Mouse (Mus musculus) T-helper 1 cell (primary cell): ENCODE results near the gene Gm9913.

Experiments used
- in situ Hi-C: fragments of 300-600 bp; cut with MboI, MseI; formaldehyde crosslinking; loops from one replicate; pipeline ENCODE4 v1.15.1; 2025; ENCODE audit warnings: high pct_unique_total_duplicates

Gene Gm9913

DNA sequence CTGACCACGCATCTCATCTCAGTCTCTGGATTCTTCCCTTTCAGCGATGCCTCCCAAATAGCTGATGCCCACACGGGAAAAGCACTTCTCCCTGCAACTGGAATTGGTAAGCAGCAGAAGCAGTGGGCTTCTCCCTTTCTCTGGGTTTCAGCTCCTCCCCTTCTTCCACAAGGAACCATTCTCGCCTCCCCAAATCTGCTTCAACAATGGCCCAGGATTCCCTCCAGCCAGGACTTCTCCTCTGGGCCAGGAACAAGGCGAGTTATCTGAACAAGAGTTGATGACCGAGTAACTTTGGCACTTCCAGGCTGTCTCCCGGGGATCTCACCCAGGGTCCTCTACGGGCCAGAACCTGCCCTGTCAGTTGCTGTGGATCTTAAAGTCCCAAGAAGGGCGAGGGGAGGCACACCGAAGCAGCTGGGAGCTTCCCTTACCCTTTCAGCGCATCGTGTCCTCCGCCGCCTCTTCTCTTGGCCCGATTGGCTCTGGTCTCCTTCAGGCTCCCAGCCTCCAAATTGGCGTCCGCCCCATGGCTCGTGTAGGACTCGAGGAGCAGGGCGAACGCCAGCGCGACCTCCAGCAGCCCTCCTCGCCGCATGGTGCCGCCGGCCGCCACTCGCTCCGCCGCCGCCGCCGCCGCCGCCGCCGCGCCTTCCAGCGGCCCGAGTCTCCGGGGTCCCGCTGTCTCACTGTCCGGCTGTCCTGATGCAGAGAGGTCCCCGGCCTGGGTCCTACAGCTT lies at the start of gene Gm9913:
TSS of gene Gm9913 (plus strand) at position 84 of the 740 bp plus-strand sequence.
- in situ Hi-C loops: loop anchor here (5.0 kb wide), 1 partner anchor 83 kb away; no protein-coding TSS in a partner anchor

DNA sequence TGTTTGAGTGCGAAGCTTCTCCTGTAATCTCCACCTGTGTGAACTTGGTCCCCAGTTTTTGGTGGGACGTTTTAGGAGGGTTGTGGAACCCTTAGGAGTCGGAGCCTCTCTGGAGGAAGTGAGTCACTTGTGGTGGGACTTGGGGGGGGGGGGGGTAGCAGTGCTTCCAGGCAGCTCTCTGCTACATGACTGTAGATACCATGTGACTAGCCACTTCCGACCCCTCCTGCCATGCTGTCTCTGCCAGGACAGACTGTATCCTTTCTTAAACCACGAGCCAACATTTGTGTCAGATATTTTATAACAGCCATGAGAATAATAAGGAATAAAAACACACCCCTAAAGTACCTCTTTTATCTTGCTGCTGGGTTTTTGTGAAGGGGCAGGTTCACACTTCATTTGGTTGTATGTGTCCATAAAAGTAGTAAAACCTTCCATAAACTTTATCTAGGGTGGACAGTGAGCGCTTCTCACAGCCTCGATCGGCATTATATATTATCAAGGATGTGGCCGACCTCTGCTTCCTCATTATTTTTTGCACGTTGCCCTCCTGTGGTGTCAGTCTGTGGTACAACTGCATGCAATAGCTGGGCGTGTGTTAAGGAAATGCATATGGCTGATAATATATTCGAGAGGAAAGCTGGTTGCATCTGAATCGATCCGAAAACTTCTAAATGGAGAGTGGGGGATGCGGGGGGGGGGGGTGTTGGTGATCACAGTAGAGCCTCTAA lies 48.7 kb upstream of the Gm9913 start:
- in situ Hi-C loops: no loop called here

DNA sequence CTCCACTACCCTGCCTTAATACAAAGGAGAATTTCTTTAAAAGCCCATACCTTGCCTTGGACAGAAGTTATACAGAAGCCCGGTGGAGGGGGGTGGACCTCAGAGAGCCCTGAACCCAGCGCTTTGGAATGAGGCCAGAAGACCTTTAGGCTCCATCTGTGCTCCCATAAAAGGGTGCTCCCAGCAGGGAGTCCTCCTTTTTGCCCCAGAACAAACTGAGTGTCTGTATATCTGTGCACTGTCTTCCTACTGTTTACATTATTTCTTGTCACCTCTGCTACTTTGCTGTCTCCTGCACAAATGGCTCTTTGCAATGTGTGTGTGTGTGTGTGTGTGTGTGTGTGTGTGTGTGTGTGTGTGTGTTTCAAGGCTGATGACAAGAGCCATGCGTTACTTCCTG lies 45.8 kb upstream of the Gm9913 start:
- in situ Hi-C loops: no loop called here

DNA sequence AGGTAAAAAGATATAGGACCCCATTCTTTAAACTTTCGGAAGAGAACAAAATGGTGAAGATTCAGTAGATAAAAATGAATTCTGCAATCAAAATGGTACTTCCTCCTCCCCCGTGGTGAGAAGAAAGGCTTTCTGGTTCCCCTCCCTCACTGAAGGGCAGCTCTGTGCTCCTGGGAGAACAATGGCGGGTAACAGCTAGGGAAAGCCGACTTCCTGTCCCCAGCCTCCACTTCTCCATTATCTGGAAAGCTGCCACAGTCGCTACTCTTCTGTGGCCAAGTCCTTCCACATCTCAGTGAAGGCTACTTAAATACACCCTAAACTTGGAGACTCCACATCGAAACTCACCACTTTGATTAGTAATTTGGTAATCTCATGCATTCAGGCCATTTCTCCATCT lies 40.9 kb upstream of the Gm9913 start:
- in situ Hi-C loops: no loop called here

DNA sequence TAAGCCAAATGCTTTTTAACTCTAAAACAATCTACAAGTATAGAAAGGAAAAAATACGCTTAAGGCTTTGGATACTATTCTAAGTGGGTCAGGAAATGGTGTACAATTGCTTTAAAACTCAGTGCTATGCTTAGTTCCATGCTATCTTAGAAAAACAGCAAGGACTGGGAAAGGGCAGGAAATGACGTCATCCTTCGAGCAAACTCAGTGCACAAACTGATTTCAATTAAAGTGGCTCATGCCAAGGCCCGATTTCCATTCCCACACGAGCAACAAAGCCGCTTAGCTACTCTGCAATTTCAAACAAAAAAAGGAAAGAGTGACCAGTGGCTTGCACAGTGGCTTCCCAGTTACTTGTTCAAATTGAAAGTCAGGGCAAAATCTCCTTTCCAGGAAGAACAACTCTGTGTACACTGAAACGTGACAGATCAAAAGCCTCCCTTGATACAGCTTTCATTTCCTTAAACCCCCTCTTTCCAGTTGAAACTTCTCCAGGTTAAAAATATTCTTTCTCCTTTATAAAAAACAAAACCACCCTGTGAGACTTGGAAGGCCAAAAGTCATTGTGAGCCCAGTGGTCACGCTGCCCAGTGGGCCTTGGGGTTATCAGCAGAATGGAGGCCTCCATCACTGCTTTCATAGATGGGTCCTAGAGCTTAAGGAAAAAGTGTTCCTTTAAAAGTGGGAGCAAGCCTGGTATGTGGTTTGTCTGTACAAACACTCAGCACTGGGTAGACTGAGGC lies 34.2 kb upstream of the Gm9913 start:
- in situ Hi-C loops: no loop called here

DNA sequence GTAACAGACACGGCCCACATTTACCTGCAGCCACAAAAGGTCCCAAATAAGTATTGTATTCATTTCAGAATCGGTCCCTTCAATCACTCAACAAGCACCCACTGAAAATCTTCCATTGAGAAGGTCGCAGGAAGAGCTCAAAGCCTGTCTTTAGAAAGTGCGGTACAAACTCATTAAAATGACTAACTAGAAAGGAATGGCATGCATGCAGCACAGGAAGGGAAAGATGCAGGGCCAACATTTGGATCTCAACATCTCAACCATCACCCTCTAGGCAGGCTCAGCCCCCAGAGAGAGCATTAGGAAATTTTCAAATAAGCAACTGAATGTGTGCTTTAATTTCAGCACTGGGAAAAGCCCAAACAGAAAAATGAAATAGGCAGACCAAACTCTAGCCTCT lies 33.2 kb upstream of the Gm9913 start:
- in situ Hi-C loops: no loop called here

DNA sequence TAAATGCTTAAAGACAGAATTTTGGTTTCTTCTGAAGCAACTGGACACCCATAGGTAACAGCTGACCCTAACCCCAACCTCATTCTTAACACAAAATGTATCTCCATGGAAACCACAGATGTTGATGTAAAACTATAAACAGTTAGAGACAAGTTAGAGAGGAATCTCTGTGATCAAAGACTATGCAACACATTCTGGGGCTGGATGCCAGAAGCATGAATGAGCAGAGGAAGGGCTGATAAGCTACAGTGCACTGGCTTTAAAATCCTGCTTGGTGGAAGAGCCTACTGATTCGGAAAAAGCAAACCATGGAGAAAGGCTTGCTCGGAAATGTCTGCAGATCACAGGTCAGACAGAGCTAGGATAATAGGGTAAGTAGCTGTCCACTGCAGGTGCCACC lies 31.7 kb upstream of the Gm9913 start:
- in situ Hi-C loops: no loop called here

DNA sequence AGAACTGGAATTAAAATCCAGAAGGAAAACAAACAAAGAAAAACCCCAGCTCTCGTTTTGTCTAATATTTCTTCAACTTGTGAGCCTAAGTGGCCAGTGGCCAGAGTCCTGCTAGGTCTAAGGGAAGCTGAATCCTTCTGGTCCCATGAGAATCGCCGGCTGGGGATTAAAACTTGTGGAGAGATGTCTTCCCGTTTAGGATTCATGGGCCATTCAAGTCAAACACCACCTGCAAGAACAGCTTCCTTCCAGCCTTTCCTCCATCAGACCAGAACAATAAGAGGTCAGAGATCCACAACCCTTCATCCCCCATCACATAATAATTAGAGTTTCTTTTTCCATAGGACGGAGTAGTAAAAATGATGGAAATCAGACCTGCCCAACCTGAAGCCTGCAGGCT lies 30.2 kb upstream of the Gm9913 start:
- in situ Hi-C loops: no loop called here

DNA sequence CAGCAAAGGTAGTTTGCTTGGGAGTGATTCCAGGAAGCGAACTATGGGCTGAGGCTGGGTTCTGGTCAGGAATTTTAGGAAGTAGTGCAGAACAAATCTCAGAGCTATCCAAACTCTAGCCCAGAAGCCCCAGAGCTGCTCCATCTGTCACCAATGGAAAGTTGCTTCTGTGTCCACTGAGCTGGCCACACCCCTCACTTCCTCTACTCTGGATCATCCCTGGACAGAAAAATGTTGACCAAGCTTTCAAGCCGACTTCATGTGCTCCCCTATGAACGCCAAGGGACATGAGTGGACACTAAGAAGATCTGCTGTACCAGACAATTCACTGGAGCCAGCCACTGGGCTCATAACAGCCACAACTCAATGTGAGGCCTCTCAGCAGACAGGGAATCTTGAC lies 28.7 kb upstream of the Gm9913 start:
- in situ Hi-C loops: no loop called here

DNA sequence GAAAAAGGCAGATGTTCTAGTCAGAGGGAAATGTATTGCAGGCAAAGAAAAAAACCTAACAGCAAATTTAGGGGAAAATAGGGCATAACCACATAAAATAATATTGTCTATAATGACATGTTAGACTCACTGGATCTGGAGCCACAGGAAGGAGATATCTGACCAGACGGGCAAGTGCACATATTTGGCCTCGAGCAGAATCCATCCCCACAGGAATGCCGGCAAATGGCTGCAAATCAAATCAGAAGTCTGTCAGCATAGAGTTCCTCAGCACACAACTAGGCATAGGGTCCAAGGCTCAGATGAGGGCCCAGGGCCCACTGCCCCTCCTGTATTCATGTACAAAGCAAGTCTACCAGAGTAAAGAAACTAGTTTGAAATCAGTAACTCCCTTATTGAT lies 27.5 kb upstream of the Gm9913 start:
- in situ Hi-C loops: no loop called here

DNA sequence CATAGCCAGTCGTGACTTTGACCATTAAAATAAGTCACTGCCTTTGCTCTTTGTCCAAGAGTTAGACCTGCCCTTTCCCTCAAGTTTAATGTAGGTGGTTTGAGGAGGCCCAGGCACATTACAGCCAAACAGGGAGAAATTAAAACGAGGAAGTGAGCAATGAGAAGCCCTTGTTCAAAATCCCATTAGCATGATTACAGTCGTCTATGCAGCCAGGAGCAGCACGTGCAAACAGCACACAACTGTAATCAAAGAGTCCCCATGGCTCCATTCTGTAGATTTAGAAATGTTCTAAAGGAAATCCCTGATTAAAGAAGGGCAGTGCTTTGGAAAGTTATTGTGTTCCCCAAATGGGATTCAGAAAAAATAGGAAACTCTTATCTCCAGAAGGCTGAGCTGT lies 26.2 kb upstream of the Gm9913 start:
- in situ Hi-C loops: no loop called here

DNA sequence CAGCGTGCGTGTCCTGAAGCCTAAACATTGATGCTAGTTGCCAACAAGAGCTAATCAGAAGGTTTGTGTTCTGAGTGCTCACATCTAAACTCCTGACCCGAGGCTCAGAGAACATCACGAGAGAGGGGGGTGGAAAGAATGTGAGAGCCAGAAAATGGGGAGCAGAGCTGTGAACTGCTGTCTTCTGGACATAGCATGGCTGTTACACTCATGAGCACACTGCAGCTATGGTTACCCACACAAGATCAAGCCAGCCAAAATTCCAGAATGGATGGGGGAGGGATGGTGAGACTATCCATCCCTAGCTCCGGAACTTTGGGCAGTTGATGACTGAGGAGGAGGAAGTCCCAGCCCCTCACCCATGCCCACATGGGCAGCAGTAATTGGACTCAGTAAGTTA lies 24.8 kb upstream of the Gm9913 start:
- in situ Hi-C loops: no loop called here

DNA sequence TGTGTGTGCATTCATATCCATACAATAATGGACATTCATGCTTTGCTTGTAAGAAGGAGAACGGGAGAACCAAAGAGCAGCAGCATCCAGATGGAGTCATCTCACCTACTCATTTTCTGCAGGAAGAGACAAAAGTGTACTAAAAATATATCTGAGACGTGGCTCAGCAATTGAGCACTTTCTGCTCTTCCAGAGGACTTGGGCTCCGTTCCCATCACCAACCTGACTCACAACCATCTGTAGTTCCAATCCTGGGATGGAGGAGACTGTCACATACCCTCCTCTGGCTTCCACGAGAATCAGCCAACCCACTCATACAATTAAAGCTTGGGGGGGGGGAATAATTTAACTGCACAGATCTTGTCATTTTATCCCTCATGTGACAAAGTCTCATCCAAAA lies 23.8 kb upstream of the Gm9913 start:
- in situ Hi-C loops: no loop called here

DNA sequence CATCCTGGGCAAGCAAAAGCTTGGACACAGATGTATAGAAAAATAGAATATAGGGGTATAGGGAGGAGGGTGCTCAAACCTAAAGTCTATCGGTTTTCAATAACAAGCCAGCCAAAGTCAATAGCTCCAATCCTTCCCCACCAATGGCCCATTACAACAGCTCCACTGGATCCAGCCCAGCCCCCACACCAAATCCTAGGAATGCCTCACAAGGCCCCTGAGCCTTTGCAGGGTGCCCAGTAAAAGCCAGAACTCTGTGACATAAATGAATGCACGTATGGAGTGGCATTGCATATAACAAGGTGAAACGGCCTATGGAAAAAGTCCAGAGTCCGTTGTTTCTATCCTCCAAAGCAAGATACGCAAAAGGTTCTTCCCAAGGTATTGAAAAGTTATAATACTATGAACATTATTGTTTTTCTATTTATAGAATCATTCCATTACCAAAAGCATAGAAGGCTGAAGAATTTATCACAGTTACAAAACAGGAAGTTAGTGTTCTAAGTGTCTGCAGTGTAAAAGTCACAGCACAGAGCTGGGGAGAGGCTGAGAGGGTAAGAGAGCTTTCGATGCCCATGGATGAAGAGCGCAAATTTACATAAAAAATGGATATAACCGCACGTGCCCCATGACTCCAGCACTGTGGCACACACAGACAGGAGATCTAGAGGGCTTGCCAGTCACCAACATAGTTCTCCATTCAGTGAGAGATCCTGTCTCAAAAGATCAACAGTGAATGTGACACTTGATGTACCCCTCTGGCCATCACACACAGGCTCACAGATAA lies 23.2 kb upstream of the Gm9913 start:
- in situ Hi-C loops: no loop called here

DNA sequence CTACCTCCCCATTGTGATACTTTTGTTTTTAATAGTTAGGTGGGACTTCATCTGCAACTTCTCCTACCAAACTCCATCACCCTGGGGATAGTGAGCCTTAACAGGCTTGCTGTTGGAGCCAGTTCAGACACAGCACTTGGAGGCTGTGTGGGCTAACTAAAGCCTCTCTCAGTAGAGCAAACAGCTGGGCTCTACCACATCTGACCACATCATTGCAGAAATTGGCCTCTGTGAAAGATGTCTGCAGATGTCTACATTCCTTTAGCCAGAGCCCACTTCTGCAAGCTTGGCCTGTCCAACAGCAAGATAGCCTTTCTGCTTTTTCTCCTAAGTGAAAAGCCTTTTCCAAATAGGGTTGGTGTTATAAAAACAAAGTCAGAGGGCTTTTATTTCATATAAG lies 20.7 kb upstream of the Gm9913 start:
- in situ Hi-C loops: no loop called here

DNA sequence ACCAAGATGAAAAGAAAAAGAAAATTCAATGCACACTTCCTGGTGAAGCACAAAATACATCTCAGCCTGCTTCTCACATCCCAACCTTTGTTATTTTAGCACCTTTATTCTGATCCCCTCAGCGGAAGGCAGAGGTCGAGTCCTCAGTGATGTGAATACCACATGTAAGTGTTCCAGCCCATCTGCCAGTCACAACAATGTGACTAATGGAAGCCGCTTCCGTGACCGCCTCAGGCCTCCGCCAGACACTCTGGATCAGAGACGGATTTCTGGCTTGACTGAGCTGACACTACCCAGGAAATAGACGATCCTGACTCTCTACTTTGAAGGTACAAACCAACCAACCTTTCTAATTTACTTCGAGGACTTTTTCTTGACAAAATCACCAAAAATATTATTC lies 20.0 kb upstream of the Gm9913 start:
- in situ Hi-C loops: no loop called here

DNA sequence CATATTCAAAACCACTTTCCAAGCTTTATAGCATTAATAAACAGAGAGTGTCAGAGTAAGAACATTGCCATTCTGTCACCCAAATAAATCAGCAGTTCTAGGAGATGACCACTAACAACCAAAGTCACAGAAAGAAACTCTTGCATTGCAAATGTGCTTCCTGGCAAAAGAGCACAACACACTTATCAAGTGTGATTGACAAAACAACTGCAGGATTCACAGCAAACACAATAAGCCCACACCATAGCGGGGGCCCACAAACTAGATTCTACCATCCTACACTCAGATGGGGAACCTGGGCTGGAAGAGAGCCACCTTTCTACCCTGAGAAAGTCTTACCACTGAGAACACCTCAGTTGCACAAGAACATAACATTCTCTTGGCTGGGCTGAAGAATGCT lies 14.9 kb upstream of the Gm9913 start:
- in situ Hi-C loops: no loop called here

DNA sequence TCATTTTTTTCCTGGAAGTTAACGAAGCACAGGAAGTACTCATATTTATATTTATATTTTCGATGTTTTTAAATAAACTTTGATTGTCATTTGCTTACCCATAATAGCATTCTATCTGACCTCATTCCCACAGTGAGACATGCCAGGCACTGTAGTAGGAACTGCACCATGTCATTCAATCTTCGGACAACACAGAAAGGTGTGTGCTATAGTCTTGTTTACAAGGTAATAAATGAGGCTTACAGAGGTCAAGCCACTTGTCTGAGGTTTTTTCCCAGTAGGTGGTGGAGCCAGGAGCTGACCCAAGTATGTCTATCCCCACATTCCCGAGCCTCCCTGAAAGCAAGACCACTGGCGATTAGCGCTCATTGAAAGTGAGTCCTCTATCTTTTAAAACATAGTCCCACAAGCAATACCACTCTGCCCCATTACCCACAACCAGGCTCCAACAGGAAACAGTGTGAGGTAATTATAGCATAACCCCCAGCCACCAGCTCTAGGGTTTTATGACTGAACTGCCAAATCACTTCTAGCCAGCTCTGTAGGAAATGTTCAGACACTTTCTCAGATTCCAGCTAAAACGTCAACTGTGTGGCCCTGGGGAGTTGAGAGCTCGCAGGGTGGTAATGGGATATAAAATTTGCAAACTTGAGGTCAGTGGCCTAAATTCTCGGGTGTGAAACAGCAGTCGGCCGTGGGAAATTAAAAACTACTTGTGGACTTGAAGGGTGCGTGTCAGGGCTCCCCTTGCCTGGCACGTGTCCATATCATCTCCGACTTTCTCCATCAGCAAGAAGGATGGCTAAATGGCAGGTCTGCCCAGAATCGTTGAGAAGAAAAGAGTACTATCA lies 12.6 kb upstream of the Gm9913 start:
- in situ Hi-C loops: no loop called here

DNA sequence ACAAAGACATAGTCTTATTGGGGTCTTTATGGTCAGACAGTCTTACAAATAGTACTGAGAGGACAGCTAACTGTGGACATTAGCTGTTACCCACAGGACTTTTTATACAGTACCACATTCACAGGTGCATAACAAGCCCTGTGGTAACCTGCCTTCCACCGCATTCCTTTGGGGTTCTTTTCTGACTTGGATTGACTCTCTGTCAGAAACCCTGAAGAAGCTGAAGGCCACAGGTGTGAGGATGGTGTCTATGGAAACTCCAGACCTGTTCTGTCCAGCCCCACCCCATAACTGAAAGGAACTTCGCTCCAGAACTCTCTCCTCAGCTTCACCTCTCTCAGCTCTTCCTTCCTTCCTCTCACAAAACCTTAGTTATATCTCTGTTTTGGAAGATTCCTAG lies 10.6 kb upstream of the Gm9913 start:
- in situ Hi-C loops: no loop called here

DNA sequence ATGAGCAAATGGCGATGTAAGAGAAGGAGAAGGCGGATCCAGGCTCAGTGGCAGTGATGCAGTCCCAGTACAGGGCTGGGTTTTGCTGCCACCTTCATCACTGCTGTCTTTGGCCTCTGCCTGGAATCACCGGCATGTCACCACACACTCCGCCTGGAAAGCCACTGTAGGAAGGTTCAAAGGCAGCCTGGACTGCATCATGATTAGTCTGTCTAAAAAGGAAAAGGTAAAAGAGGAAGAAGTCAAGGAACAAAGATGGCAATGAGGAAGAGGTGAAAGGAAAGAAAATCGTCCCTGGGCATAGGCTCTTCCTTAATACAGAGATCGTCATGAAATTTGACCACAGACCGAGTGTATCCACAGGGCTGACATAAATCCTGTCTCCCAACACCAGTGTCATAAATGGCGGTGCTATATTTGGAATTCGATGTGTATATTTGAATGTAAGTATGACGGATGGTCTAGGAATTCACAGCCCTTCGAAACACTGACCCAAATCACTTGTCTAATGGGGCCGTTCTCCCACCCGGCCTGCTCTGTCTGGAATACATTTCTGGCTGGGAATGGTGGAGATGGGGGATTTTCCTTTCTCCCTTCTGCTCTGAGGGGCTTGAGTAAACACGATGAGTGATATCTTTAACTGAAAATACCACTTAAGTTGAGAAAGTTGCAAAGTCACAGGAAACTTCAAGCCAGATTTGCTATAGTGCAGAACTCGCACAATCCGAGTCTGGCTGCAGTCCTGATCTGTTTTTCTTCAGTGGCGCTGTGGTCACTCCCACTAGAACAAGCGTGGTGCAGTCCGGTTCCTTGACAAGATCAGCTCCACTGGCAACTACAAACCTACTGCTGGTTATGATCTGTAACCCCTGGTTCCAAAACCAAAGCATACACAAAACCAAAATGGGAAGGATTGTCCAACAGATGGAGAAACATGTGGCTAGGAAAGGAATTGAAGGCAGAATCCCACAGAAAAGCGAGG lies 9.8 kb upstream of the Gm9913 start:
- in situ Hi-C loops: no loop called here
